Mouse (Mus musculus): ENCODE results near the gene Spg11. TPM values are rescaled to one million over a fixed set of nuclear protein-coding genes. Genes with fewer than 3 reads are reported as not detected.
A peak's percentile ranks its signal among the peaks of the same experiment; 100 is the strongest.

Gene Spg11
- polyA plus RNA-seq (2014; fragmentation: Nextera tagmentation; extraction: Ambion mirVana) = 9.5 and 13.0 TPM in 2 replicates

GRCm38 (mm10) chr2:122117961-122118958 lies at the start of gene Spg11:
TSS of gene Spg11 (minus strand) at chr2:122118386.
- H3K36me3 ChIP-seq (ENCODE audit: control insufficient read depth, insufficient read depth, low read length) = no peaks in the 10 kb centered on the region
- H3K4me2 ChIP-seq (ENCODE audit: low read depth, severe bottlenecking) = peak within 1 kb of the TSS; percentile 51
- peak within 1 kb of the TSS; percentile 89 for H3K9ac ChIP-seq (ENCODE audit: low read length)
- no peaks in the 10 kb centered on the region for H3K9me3 ChIP-seq (ENCODE audit: control insufficient read depth, low read length)
- H3K27ac ChIP-seq (replicated peaks; ENCODE audit: low read depth, low read length) = peak within 1 kb of the TSS; percentile 94
- DNase-seq (ENCODE audit: low spot score) (peak; percentile 96), ATAC-seq (ENCODE audit: insufficient number of reproducible peaks, low FRiP score, low TSS enrichment, low read depth) (peak; percentile 100)
- H3K4me3 ChIP-seq (ENCODE audit: low read depth, low read length) = peak within 1 kb of the TSS; percentile 74
- no peaks in the 10 kb centered on the region for H3K4me1 ChIP-seq (ENCODE audit: control insufficient read depth, insufficient read depth, low read length)
- WGBS = under 1% methylated on average over 47 of the region's 47 CpGs
- no peaks in the 10 kb centered on the region for H3K27me3 ChIP-seq (ENCODE audit: control insufficient read depth, insufficient read depth, low read length)

- 84% methylated on average over 11 of the region's 11 CpGs for WGBS
- H3K27ac ChIP-seq (replicated peaks; ENCODE audit: low read depth, low read length) = no peak overlapping the region
Observed at GRCm38 (mm10) chr2:122164293-122164692, 46.1 kb upstream of the Spg11 start.

DNA sequence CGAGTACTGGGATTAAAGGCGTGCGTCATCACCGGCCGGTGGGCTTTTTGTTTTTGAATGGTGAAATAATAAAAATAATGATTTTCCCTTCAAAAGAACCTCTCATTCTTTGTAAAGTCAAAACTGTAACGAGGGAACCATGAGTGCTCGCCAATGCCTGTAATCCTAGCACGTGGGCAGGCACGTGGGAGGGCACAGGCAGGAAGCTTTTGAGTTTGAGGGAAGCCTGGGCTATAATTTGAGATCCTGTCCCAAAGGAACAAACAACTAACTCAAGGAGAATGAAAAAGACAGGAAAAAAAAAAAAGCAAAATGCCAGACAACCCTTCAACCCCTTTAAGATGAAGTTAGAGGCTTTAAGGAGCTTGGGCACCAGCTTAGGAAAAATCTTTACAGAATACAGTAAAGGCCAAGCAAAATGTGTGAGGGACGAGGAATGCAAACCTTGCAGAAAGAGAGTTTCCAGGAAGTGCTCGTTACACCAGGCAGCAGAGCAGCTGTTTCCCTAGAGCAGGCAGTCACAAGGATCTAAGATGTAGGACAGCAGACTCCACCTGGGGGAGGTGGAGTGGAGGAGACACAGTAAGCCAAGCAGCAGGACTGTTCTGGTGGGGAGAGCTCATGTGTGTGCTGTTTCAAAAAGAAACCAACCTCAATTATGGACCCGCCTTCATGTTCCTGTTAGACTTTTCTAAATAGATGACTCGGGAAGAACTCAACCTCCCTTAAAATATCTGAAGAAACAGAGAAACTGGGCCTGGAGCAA lies 45.4 kb upstream of the Spg11 start:
- no peak overlapping the region for H3K4me2 ChIP-seq (ENCODE audit: low read depth, severe bottlenecking)
- H3K4me3 ChIP-seq (ENCODE audit: low read depth, low read length) = no peak overlapping the region
- H3K27ac ChIP-seq (replicated peaks; ENCODE audit: low read depth, low read length) = no peak overlapping the region
- no peaks in the 10 kb centered on the region for H3K4me1 ChIP-seq (ENCODE audit: control insufficient read depth, insufficient read depth, low read length)
- no peak for ATAC-seq (ENCODE audit: insufficient number of reproducible peaks, low FRiP score, low TSS enrichment, low read depth)
- H3K9ac ChIP-seq (ENCODE audit: low read length) = no peak overlapping the region
- H3K36me3 ChIP-seq (ENCODE audit: control insufficient read depth, insufficient read depth, low read length) = no peaks in the 10 kb centered on the region
- no peak for DNase-seq (ENCODE audit: low spot score)
- no peaks in the 10 kb centered on the region for H3K9me3 ChIP-seq (ENCODE audit: control insufficient read depth, low read length)
- 73% methylated on average over 13 of the region's 13 CpGs for WGBS
- no peaks in the 10 kb centered on the region for H3K27me3 ChIP-seq (ENCODE audit: control insufficient read depth, insufficient read depth, low read length)

More at GRCm38 (mm10) chr2:122164293-122164692, 46.1 kb upstream of the Spg11 start:
- DNase-seq (ENCODE audit: low spot score) = no peak
- Histone ChIP-seq H3K9ac (ENCODE audit: low read length) (no peak overlapping the region; the same call in 1 of the 2 replicates), H3K9me3 (ENCODE audit: control insufficient read depth, low read length) (no peaks in the 10 kb centered on the region), H3K27me3 (ENCODE audit: control insufficient read depth, insufficient read depth, low read length) (no peaks in the 10 kb centered on the region), H3K4me1 (ENCODE audit: control insufficient read depth, insufficient read depth, low read length) (no peaks in the 10 kb centered on the region), H3K4me3 (ENCODE audit: low read depth, low read length) (no peak overlapping the region), H3K36me3 (ENCODE audit: control insufficient read depth, insufficient read depth, low read length) (no peaks in the 10 kb centered on the region), H3K4me2 (ENCODE audit: low read depth, severe bottlenecking) (no peak overlapping the region)
- ATAC-seq (ENCODE audit: insufficient number of reproducible peaks, low FRiP score, low TSS enrichment, low read depth) = no peak

DNA sequence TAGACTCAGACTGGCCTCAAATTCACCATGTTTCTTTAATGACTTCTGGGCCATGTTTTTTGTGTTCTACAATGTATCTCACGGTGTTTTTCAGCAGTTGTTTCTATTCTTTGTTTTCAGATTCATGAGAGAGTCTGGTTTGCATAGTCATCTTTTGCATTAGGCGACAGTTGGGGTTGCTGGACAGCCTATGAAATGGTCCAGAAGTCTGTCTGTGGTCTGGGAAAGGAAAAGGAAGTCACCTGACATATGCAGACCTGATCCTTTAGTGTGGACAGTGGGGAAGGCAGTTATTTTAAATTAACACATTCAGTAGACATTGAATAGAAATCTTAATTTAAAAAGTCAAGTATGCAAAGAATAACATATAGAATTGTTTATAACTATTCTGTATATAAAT lies 44.3 kb upstream of the Spg11 start:
- no peak overlapping the region for H3K27ac ChIP-seq (replicated peaks; ENCODE audit: low read depth, low read length)
- WGBS = 88% methylated on average over 2 of the region's 2 CpGs
- H3K9me3 ChIP-seq (ENCODE audit: control insufficient read depth, low read length) = no peaks in the 10 kb centered on the region
- ATAC-seq (ENCODE audit: insufficient number of reproducible peaks, low FRiP score, low TSS enrichment, low read depth) (no peak), DNase-seq (ENCODE audit: low spot score) (no peak)
- H3K4me3 ChIP-seq (ENCODE audit: low read depth, low read length) = no peak overlapping the region
- no peaks in the 10 kb centered on the region for H3K36me3 ChIP-seq (ENCODE audit: control insufficient read depth, insufficient read depth, low read length)
- H3K9ac ChIP-seq (ENCODE audit: low read length) = no peak overlapping the region
- H3K4me1 ChIP-seq (ENCODE audit: control insufficient read depth, insufficient read depth, low read length) = no peaks in the 10 kb centered on the region; the same call in 1 of the 2 replicates
- no peaks in the 10 kb centered on the region for H3K27me3 ChIP-seq (ENCODE audit: control insufficient read depth, insufficient read depth, low read length)
- no peak overlapping the region for H3K4me2 ChIP-seq (ENCODE audit: low read depth, severe bottlenecking)

DNA sequence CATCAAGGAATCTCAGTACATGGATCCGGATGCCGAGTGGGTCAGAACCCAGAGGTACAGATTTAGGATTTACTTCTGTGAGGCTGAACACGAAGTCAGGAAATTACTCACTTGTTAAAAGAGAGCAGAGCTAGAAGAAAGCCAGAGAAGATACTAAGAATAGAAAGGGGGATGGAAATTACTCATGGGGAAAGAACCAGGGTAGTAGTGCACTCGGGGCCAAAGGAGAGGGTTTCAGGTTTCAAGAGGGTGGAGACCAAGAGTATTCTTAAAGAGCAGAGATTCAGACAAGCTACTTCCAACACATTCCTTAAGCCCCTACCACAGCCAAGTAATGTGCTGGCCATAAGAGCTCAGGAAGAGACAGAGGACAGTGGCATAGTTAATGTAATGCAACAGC lies 43.4 kb upstream of the Spg11 start:
- H3K27me3 ChIP-seq (ENCODE audit: control insufficient read depth, insufficient read depth, low read length) = no peaks in the 10 kb centered on the region
- no peak overlapping the region for H3K27ac ChIP-seq (replicated peaks; ENCODE audit: low read depth, low read length)
- no peak overlapping the region for H3K4me2 ChIP-seq (ENCODE audit: low read depth, severe bottlenecking)
- no peak for DNase-seq (ENCODE audit: low spot score)
- H3K36me3 ChIP-seq (ENCODE audit: control insufficient read depth, insufficient read depth, low read length) = no peaks in the 10 kb centered on the region
- WGBS = 53% methylated on average over 4 of the region's 4 CpGs
- no peak overlapping the region for H3K4me3 ChIP-seq (ENCODE audit: low read depth, low read length)
- no peaks in the 10 kb centered on the region; the same call in 1 of the 2 replicates for H3K4me1 ChIP-seq (ENCODE audit: control insufficient read depth, insufficient read depth, low read length)
- H3K9ac ChIP-seq (ENCODE audit: low read length) = no peak overlapping the region
- no peaks in the 10 kb centered on the region for H3K9me3 ChIP-seq (ENCODE audit: control insufficient read depth, low read length)
- ATAC-seq (ENCODE audit: insufficient number of reproducible peaks, low FRiP score, low TSS enrichment, low read depth) = no peak

GRCm38 (mm10) chr2:122160680-122161079 lies 42.5 kb upstream of the Spg11 start, which contains the start of gene Trim69:
TSS of gene Trim69 (plus strand) at chr2:122160700.
- H3K4me1 ChIP-seq (ENCODE audit: control insufficient read depth, insufficient read depth, low read length) = no peaks in the 10 kb centered on the region; the same call in 1 of the 2 replicates
- no peaks in the 10 kb centered on the region for H3K36me3 ChIP-seq (ENCODE audit: control insufficient read depth, insufficient read depth, low read length)
- no peak within 1 kb of the TSS for H3K9ac ChIP-seq (ENCODE audit: low read length)
- H3K27me3 ChIP-seq (ENCODE audit: control insufficient read depth, insufficient read depth, low read length) = no peaks in the 10 kb centered on the region
- H3K4me2 ChIP-seq (ENCODE audit: low read depth, severe bottlenecking) = no peak within 1 kb of the TSS
- peak; percentile 86 for DNase-seq (ENCODE audit: low spot score)
- WGBS = 47% methylated on average over 2 of the region's 2 CpGs
- ATAC-seq (ENCODE audit: insufficient number of reproducible peaks, low FRiP score, low TSS enrichment, low read depth) = peak; percentile 39; the same call in 1 of the 2 replicates
- no peak within 1 kb of the TSS for H3K27ac ChIP-seq (replicated peaks; ENCODE audit: low read depth, low read length)
- no peak within 1 kb of the TSS for H3K4me3 ChIP-seq (ENCODE audit: low read depth, low read length)
- no peaks in the 10 kb centered on the region for H3K9me3 ChIP-seq (ENCODE audit: control insufficient read depth, low read length)

GRCm38 (mm10) chr2:122159667-122160066 lies 41.5 kb upstream of the Spg11 start:
- H3K4me1 ChIP-seq (ENCODE audit: control insufficient read depth, insufficient read depth, low read length) = no peaks in the 10 kb centered on the region; the same call in 1 of the 2 replicates
- no peaks in the 10 kb centered on the region for H3K9me3 ChIP-seq (ENCODE audit: control insufficient read depth, low read length)
- no peak overlapping the region for H3K4me2 ChIP-seq (ENCODE audit: low read depth, severe bottlenecking)
- H3K4me3 ChIP-seq (ENCODE audit: low read depth, low read length) = no peak overlapping the region
- DNase-seq (ENCODE audit: low spot score) = no peak
- 83% methylated on average over 6 of the region's 6 CpGs for WGBS
- no peak overlapping the region for H3K9ac ChIP-seq (ENCODE audit: low read length)
- H3K27me3 ChIP-seq (ENCODE audit: control insufficient read depth, insufficient read depth, low read length) = no peaks in the 10 kb centered on the region
- no peak for ATAC-seq (ENCODE audit: insufficient number of reproducible peaks, low FRiP score, low TSS enrichment, low read depth)
- no peaks in the 10 kb centered on the region for H3K36me3 ChIP-seq (ENCODE audit: control insufficient read depth, insufficient read depth, low read length)
- no peak overlapping the region for H3K27ac ChIP-seq (replicated peaks; ENCODE audit: low read depth, low read length)

GRCm38 (mm10) chr2:122158362-122158802 lies 40.2 kb upstream of the Spg11 start:
- peak; percentile 8 for DNase-seq (ENCODE audit: low spot score)

More at GRCm38 (mm10) chr2:122158362-122158802, 40.2 kb upstream of the Spg11 start:
- Histone ChIP-seq H3K4me3 (ENCODE audit: low read depth, low read length) (no peak overlapping the region), H3K4me1 (ENCODE audit: control insufficient read depth, insufficient read depth, low read length) (no peaks in the 10 kb centered on the region; the same call in 1 of the 2 replicates), H3K36me3 (ENCODE audit: control insufficient read depth, insufficient read depth, low read length) (no peaks in the 10 kb centered on the region; the same call in 1 of the 2 replicates), H3K27ac (replicated peaks; ENCODE audit: low read depth, low read length) (no peak overlapping the region), H3K27me3 (ENCODE audit: control insufficient read depth, insufficient read depth, low read length) (no peaks in the 10 kb centered on the region), H3K9ac (ENCODE audit: low read length) (no peak overlapping the region), H3K9me3 (ENCODE audit: control insufficient read depth, low read length) (no peaks in the 10 kb centered on the region), H3K4me2 (ENCODE audit: low read depth, severe bottlenecking) (no peak overlapping the region)
- 71% methylated on average over 6 of the region's 6 CpGs for WGBS
- no peak for ATAC-seq (ENCODE audit: insufficient number of reproducible peaks, low FRiP score, low TSS enrichment, low read depth)

Measured in limb, embryonic 11.5 days (tissue).